Mouse (Mus musculus) cortical plate, adult 2 months (tissue): ENCODE data around the gene Ndufa3. TPM values are rescaled to one million over a fixed set of nuclear protein-coding genes. Genes with fewer than 3 reads are reported as not detected.
A peak's percentile ranks its signal among the peaks of the same experiment; 100 is the strongest.
"Not testable (repeated sequence)": the region's sequence is repeated elsewhere in the genome, so short reads cannot be mapped to it uniquely, and the experiment has no call there.

Experiments
- H3K27ac ChIP-seq: fragments of 200-500 bp; 2 replicates; pipeline ENCODE4 v1.5.1; 2012; ENCODE audit warnings: low read length, control low read depth, inconsistent platforms; ENCODE audit not compliant: insufficient read depth
- H3K4me1 ChIP-seq: fragments of 200-500 bp; 2 replicates; pipeline ENCODE4 v1.6.1; 2011; ENCODE audit warnings: low read length; ENCODE audit not compliant: control insufficient read depth, insufficient read depth
- H3K4me3 ChIP-seq: fragments of 200-500 bp; 2 replicates; pipeline ENCODE4 v1.5.1; 2011; ENCODE audit warnings: mild to moderate bottlenecking, low read length, control low read depth; ENCODE audit not compliant: insufficient read depth
- CTCF ChIP-seq: fragments of 200-500 bp; IDR thresholded peaks from 2 replicates; pipeline ENCODE4 v1.5.1; 2011; ENCODE audit warnings: mild to moderate bottlenecking, control low read depth, low read length; ENCODE audit not compliant: insufficient read depth; ENCODE audit errors: extremely low read depth
- POLR2A ChIP-seq: fragments of 200-500 bp; IDR thresholded peaks from 2 replicates; pipeline ENCODE4 v1.6.1; 2011; ENCODE audit warnings: mild to moderate bottlenecking, low read length, control low read depth; ENCODE audit not compliant: insufficient read depth; ENCODE audit errors: extremely low read depth
- polyA plus RNA-seq: library from polyadenylated mRNA; depleted of rRNA; stranded (reverse); fragments of >200 nt; gene quantifications from 2 replicates; pipeline ENCODE4 v1.2.3, GENCODE M21; 2012

The Ndufa3 gene
- polyA plus RNA-seq, 1 experiment: 413 TPM

- Histone ChIP-seq H3K4me3 (no peak overlapping the region), H3K27ac (no peak overlapping the region), H3K4me1 (no peaks in the 10 kb centered on the region)
- TF ChIP-seq CTCF (no peak), POLR2A (no peak)
These were observed 31.4 kb upstream of the Ndufa3 start for GRCm38 (mm10) chr7:3585763-3586162.

- no peak overlapping the region for H3K27ac ChIP-seq
These were observed 30.9 kb upstream of the Ndufa3 start for GRCm38 (mm10) chr7:3586255-3586654.

GRCm38 (mm10) chr7:3587292-3587691, 29.9 kb upstream of the Ndufa3 start:
- H3K4me3 ChIP-seq: no peak overlapping the region
- H3K27ac ChIP-seq: no peak overlapping the region
- TF ChIP-seq CTCF: no peak
- TF ChIP-seq POLR2A: no peak
- no peaks in the 10 kb centered on the region for H3K4me1 ChIP-seq

More at GRCm38 (mm10) chr7:3586255-3586654, 30.9 kb upstream of the Ndufa3 start:
- Histone ChIP-seq H3K4me3 (no peak overlapping the region), H3K4me1 (no peaks in the 10 kb centered on the region)
- TF ChIP-seq CTCF: no peak
- no peak for TF ChIP-seq POLR2A

- H3K4me1 ChIP-seq: no peaks in the 10 kb centered on the region
- H3K27ac ChIP-seq: no peak overlapping the region
- TF ChIP-seq CTCF (no peak), POLR2A (no peak)
- H3K4me3 ChIP-seq: no peak overlapping the region
These were observed 26.6 kb upstream of the Ndufa3 start for GRCm38 (mm10) chr7:3590550-3590949.

- Histone ChIP-seq H3K27ac (no peak overlapping the region), H3K4me3 (no peak overlapping the region), H3K4me1 (no peaks in the 10 kb centered on the region)
- TF ChIP-seq POLR2A: no peak
- TF ChIP-seq CTCF: no peak
These were observed 25.6 kb upstream of the Ndufa3 start for GRCm38 (mm10) chr7:3591534-3591933.

GRCm38 (mm10) chr7:3593855-3594254, 23.3 kb upstream of the Ndufa3 start:
- TF ChIP-seq CTCF (no peak), POLR2A (no peak)
- no peak overlapping the region for H3K27ac ChIP-seq
- no peaks in the 10 kb centered on the region for H3K4me1 ChIP-seq
- no peak overlapping the region for H3K4me3 ChIP-seq

- Histone ChIP-seq H3K4me1 (no peaks in the 10 kb centered on the region), H3K4me3 (no peak overlapping the region), H3K27ac (no peak overlapping the region)
- no peak for TF ChIP-seq CTCF
- TF ChIP-seq POLR2A: no peak
These were observed 22.5 kb upstream of the Ndufa3 start for GRCm38 (mm10) chr7:3594686-3595085.

GRCm38 (mm10) chr7:3595146-3595545, 22.0 kb upstream of the Ndufa3 start:
- H3K27ac ChIP-seq: no peak overlapping the region
- no peaks in the 10 kb centered on the region for H3K4me1 ChIP-seq
- no peak overlapping the region for H3K4me3 ChIP-seq
- no peak for TF ChIP-seq CTCF
- no peak for TF ChIP-seq POLR2A

- not testable (repeated sequence) for H3K4me1 ChIP-seq, H3K27ac ChIP-seq, H3K4me3 ChIP-seq
These were observed 19.4 kb upstream of the Ndufa3 start for GRCm38 (mm10) chr7:3597755-3598154.

GRCm38 (mm10) chr7:3601119-3601518, 16.1 kb upstream of the Ndufa3 start:
- H3K4me3 ChIP-seq: no peak overlapping the region
- no peak overlapping the region for H3K27ac ChIP-seq
- TF ChIP-seq CTCF (peak; percentile 53; the same call in 1 of the 2 replicates), POLR2A (no peak)
- no peaks in the 10 kb centered on the region for H3K4me1 ChIP-seq

- H3K4me1 ChIP-seq: no peaks in the 10 kb centered on the region
- H3K27ac ChIP-seq: no peak overlapping the region
- peak; percentile 31; the same call in 1 of the 2 replicates for TF ChIP-seq CTCF
- TF ChIP-seq POLR2A: no peak
- no peak overlapping the region for H3K4me3 ChIP-seq
These were observed 10.4 kb upstream of the Ndufa3 start for GRCm38 (mm10) chr7:3606798-3607197.
